Mouse (Mus musculus) liver, embryonic 11.5 days (tissue): Measurements from ENCODE around the gene Me1. TPM values are rescaled to one million over a fixed set of nuclear protein-coding genes. Genes with fewer than 3 reads are reported as not detected.

Experiments used
- ATAC-seq: fragments of 200-750 bp; cut with Nextera tagmentation; replicated peaks from 2 replicates; pipeline ENCODE4 v1.8.0; 2017; ENCODE audit warnings: moderate number of reproducible peaks, mild to moderate bottlenecking, moderate TSS enrichment, moderate library complexity; ENCODE audit not compliant: low FRiP score
- DNase-seq: peaks from one replicate; pipeline ENCODE4 v3.0.0-alpha.2; 2017; ENCODE audit warnings: low spot score
- H3K27ac ChIP-seq: fragments of 300-500 bp; sonication (generic); 2 replicates; pipeline ENCODE4 v1.5.1; 2014; ENCODE audit warnings: mild to moderate bottlenecking, low read depth, low read length, control low read depth
- H3K27me3 ChIP-seq: fragments of 300-500 bp; sonication (generic); replicated peaks from 2 replicates; pipeline ENCODE4 v1.6.1; 2014; ENCODE audit warnings: low read length, mixed read lengths; ENCODE audit not compliant: control insufficient read depth, insufficient read depth
- H3K36me3 ChIP-seq: fragments of 300-500 bp; sonication (generic); 2 replicates; pipeline ENCODE4 v1.6.1; 2014; ENCODE audit warnings: mild to moderate bottlenecking, low read length, moderate library complexity, mixed read lengths; ENCODE audit not compliant: control insufficient read depth, insufficient read depth
- H3K4me1 ChIP-seq: fragments of 300-500 bp; sonication (generic); replicated peaks from 2 replicates; pipeline ENCODE4 v1.6.1; 2014; ENCODE audit warnings: low read length, mixed read lengths; ENCODE audit not compliant: control insufficient read depth, insufficient read depth
- H3K4me2 ChIP-seq: fragments of 300-500 bp; sonication (generic); 2 replicates; pipeline ENCODE4 v1.6.1; 2014; ENCODE audit warnings: mild to moderate bottlenecking, control low read depth, moderate library complexity
- H3K4me3 ChIP-seq: fragments of 300-500 bp; sonication (generic); 2 replicates; pipeline ENCODE4 v1.5.1; 2014; ENCODE audit warnings: low read depth, low read length, control low read depth
- H3K9ac ChIP-seq: fragments of 300-500 bp; sonication (generic); 2 replicates; pipeline ENCODE4 v1.6.1; 2014; ENCODE audit warnings: low read depth, low read length, control low read depth
- H3K9me3 ChIP-seq: fragments of 300-500 bp; sonication (generic); 2 replicates; pipeline ENCODE4 v1.6.1; 2016; ENCODE audit warnings: low read length, inconsistent platforms, mixed read lengths; ENCODE audit not compliant: control insufficient read depth
- WGBS: fragments of 180-500 bp; shearing (Covaris S2); extraction: QIAGEN DNeasy Blood & Tissue Kit; methylation state at CpG from one replicate; pipeline ENCODE4 v1.1.7; 2014; 5-methylcytosine and 5-hydroxymethylcytosine counted together
- polyA plus RNA-seq: library from polyadenylated mRNA; unstranded; fragments of >200 nt; fragmentation: Nextera tagmentation; extraction: Ambion mirVana; gene quantifications from 2 replicates; pipeline ENCODE4 v1.2.1, GENCODE M21; 2014

Gene Me1
- polyA plus RNA-seq, 1 experiment from 2014 or later: 7.7 TPM

DNA sequence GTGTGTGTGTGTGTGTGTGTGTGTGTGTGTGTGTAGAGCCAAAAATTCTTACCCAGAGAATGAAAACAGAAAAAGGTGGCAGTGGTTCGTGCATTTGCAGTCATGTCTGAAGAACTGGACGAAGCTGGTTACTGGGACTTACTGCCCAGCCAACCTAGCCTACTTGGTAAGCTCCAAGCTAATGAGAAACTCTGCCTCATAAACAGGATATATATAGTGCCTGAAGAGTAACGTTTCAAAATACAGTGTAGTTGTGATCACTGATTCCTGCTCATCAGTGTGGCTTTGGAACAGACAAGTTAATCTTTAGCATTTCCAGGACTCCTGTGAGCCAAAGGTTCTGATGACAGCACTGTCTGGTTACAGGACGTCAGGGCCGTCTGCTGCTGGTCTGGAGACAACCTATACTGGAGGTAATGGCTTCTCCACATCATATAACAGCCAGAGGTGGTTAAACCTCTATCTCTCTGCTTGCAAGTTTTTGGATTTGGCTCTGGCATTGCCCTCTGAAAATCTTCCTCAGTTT, 146.1 kb downstream of the Me1 start:
- H3K27me3 ChIP-seq: no peaks in the 10 kb centered on the region
- no peaks in the 10 kb centered on the region for H3K4me1 ChIP-seq
- H3K9ac ChIP-seq: no peak overlapping the region
- H3K4me2 ChIP-seq: no peak overlapping the region
- H3K27ac ChIP-seq: no peak overlapping the region
- H3K36me3 ChIP-seq: 0 out of 2 replicates have a peak, but pooled peaks cover 2% of the 10 kb centered on the region
- H3K9me3 ChIP-seq: no peaks in the 10 kb centered on the region
- no peak overlapping the region for H3K4me3 ChIP-seq
- ATAC-seq (no peak), DNase-seq (no peak)
- 82% methylated on average over 5 of the region's 5 CpGs for WGBS

GRCm38 (mm10) chr9:86544559-86544958, 151.2 kb downstream of the Me1 start:
- Histone ChIP-seq H3K9ac (no peak overlapping the region), H3K27ac (no peak overlapping the region), H3K4me1 (no peaks in the 10 kb centered on the region), H3K9me3 (no peaks in the 10 kb centered on the region), H3K27me3 (no peaks in the 10 kb centered on the region), H3K4me3 (no peak overlapping the region), H3K36me3 (peaks cover 5% of the 10 kb centered on the region), H3K4me2 (no peak overlapping the region)
- no peak for ATAC-seq
- 76% methylated on average over 1 of the region's 1 CpGs for WGBS
- DNase-seq: no peak

DNA sequence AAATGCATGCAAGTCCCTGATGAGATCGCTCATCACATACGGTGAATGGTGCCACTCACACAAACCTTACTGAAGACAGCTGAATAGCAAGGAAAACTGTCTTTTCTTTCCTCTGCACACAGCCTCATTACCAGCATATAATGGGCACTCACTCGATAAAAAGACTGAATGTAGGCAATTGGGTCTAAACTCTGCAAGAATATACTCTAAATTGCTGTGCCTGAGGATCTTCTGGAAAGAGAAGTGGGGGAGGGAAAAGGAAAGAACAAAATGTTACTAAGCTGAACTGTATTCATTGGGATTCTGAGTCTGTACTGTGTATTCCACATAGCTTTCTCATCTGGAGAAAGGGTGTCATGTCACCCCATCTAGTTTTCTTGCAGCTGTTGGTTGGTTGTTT, 152.3 kb downstream of the Me1 start:
- 98% methylated on average over 3 of the region's 3 CpGs for WGBS
- peaks cover 5% of the 10 kb centered on the region for H3K36me3 ChIP-seq

GRCm38 (mm10) chr9:86534071-86534470, 161.7 kb downstream of the Me1 start:
- H3K27me3 ChIP-seq: no peaks in the 10 kb centered on the region
- no peaks in the 10 kb centered on the region for H3K9me3 ChIP-seq
- H3K27ac ChIP-seq: no peak overlapping the region
- H3K4me2 ChIP-seq: no peak overlapping the region
- DNase-seq: no peak
- H3K4me3 ChIP-seq: no peak overlapping the region
- WGBS: 89% methylated on average over 5 of the region's 5 CpGs
- no peaks in the 10 kb centered on the region for H3K4me1 ChIP-seq
- no peaks in the 10 kb centered on the region for H3K36me3 ChIP-seq
- ATAC-seq: no peak
- H3K9ac ChIP-seq: no peak overlapping the region

More for the DNA sequence above, 152.3 kb downstream of the Me1 start:
- Histone ChIP-seq H3K27me3 (no peaks in the 10 kb centered on the region), H3K4me3 (no peak overlapping the region), H3K27ac (no peak overlapping the region), H3K4me1 (no peaks in the 10 kb centered on the region), H3K9me3 (no peaks in the 10 kb centered on the region), H3K9ac (no peak overlapping the region), H3K4me2 (no peak overlapping the region)
- ATAC-seq (no peak), DNase-seq (no peak)

Other genes starting within 250 kb of the Me1 start
- 5.9 and 7.0 TPM in 2 replicates for gene Ube2cbp, start 231.0 kb downstream of the Me1 start, polyA plus RNA-seq
- 9.7 and 12.2 TPM in 2 replicates for gene Dop1a, start 228.8 kb downstream of the Me1 start, polyA plus RNA-seq
- gene Pgm3, start 124.1 kb downstream of the Me1 start, polyA plus RNA-seq: 25.9 and 28.3 TPM in 2 replicates
- gene Rwdd2a, start 124.0 kb downstream of the Me1 start, polyA plus RNA-seq: 2.4 and 2.5 TPM in 2 replicates
- gene Prss35, start 47.7 kb upstream of the Me1 start, polyA plus RNA-seq: 2.3 and 3.7 TPM in 2 replicates
- gene Snap91, start 184.7 kb upstream of the Me1 start, polyA plus RNA-seq: 1.2 and 1.3 TPM in 2 replicates